Mouse (Mus musculus) CH12.LX (cell line): ENCODE data around the gene Mocs3. TPM values are rescaled to one million over a fixed set of nuclear protein-coding genes. Genes with fewer than 3 reads are reported as not detected.

ENCODE experiments used
- DNase-seq: peaks from one replicate; pipeline ENCODE4 v3.0.0-alpha.2; 2013; ENCODE audit errors: extremely low read depth
- H3K27ac ChIP-seq: 2 replicates; pipeline ENCODE4 v1.5.1; 2012; ENCODE audit warnings: low read depth, mild to moderate bottlenecking, control low read depth, moderate library complexity; ENCODE audit not compliant: insufficient read depth
- H3K27me3 ChIP-seq: replicated peaks from 2 replicates; pipeline ENCODE3; 2012; ENCODE audit warnings: inconsistent platforms
- H3K36me3 ChIP-seq, 2 experiments: replicated peaks in 1 of 2; 2 replicates each; pipeline versions ENCODE3 to v1.6.1; 2012; ENCODE audit warnings: inconsistent platforms in 1 of 2, low read length in 1 of 2, mild to moderate bottlenecking in 1 of 2, mixed read lengths in 1 of 2, moderate library complexity in 1 of 2; ENCODE audit not compliant: control insufficient read depth in 1 of 2, insufficient read depth in 1 of 2
- H3K4me1 ChIP-seq, 2 experiments: 2 replicates each; pipeline ENCODE4 v1.6.1; 2012; ENCODE audit warnings: inconsistent platforms in 1 of 2, moderate library complexity in 1 of 2; ENCODE audit not compliant: insufficient read depth in 2 of 2, control insufficient read depth in 1 of 2
- H3K4me2 ChIP-seq: 2 replicates; pipeline ENCODE4 v1.6.1; 2012; ENCODE audit warnings: low read depth, mild to moderate bottlenecking, control low read depth; ENCODE audit not compliant: poor library complexity, insufficient read depth, severe bottlenecking
- H3K4me3 ChIP-seq, 3 experiments: fragments of 150-350 bp in 1 of 3; sonication (generic) in 1 of 3; replicated peaks in 1 of 3; 2 replicates each; pipeline versions ENCODE3 to v1.5.1; 2011 to 2012; ENCODE audit warnings: low read depth in 2 of 3, low read length in 2 of 3, mild to moderate bottlenecking in 2 of 3, moderate library complexity in 2 of 3, control low read depth in 1 of 3, improper control_type of control experiment in 1 of 3, inconsistent platforms in 1 of 3, mixed read lengths in 1 of 3; ENCODE audit not compliant: poor library complexity in 1 of 3
- H3K79me2 ChIP-seq: replicated peaks from 2 replicates; pipeline ENCODE4 v1.6.1; 2012; ENCODE audit warnings: mild to moderate bottlenecking, moderate library complexity; ENCODE audit not compliant: control insufficient read depth, poor library complexity, insufficient read depth, severe bottlenecking; ENCODE audit errors: extremely low read depth
- H3K9ac ChIP-seq: 2 replicates; pipeline ENCODE4 v1.6.1; 2012; ENCODE audit warnings: low read depth, mild to moderate bottlenecking, control low read depth, moderate library complexity; ENCODE audit not compliant: insufficient read depth
- H3K9me3 ChIP-seq: replicated peaks from 2 replicates; pipeline ENCODE3; 2012; ENCODE audit warnings: low read length, inconsistent platforms, mixed read lengths
- BHLHE40 ChIP-seq: IDR thresholded peaks from 2 replicates; pipeline ENCODE4 v1.6.1; 2011; ENCODE audit warnings: mild to moderate bottlenecking, low read depth, low read length, improper control_type of control experiment
- CHD1 ChIP-seq: IDR thresholded peaks from 2 replicates; pipeline ENCODE4 v1.6.1; 2012; ENCODE audit warnings: low read depth, low read length, improper control_type of control experiment, inconsistent platforms
- CTCF ChIP-seq, 2 experiments: IDR thresholded peaks in 1 of 2; conservative IDR thresholded peaks in 1 of 2; 2 replicates each; pipeline ENCODE4 v1.5.1; 2011 to 2012; ENCODE audit warnings: low read depth in 2 of 2, low read length in 2 of 2, improper control_type of control experiment in 1 of 2, inconsistent platforms in 1 of 2, mild to moderate bottlenecking in 1 of 2, moderate library complexity in 1 of 2
- ELF1 ChIP-seq: IDR thresholded peaks from 2 replicates; pipeline ENCODE4 v1.6.1; 2014; ENCODE audit warnings: low read depth, mild to moderate bottlenecking, inconsistent platforms, low read length, improper control_type of control experiment
- EP300 ChIP-seq: IDR thresholded peaks from 2 replicates; pipeline ENCODE4 v1.6.1; 2011; ENCODE audit warnings: low read length, improper control_type of control experiment
- ETS1 ChIP-seq: conservative IDR thresholded peaks from 2 replicates; pipeline ENCODE4 v1.6.1; 2012; ENCODE audit warnings: low read depth, mild to moderate bottlenecking, inconsistent platforms, low read length, improper control_type of control experiment, moderate library complexity
- GABPA ChIP-seq: IDR thresholded peaks from 2 replicates; pipeline ENCODE4 v1.6.1; 2012; ENCODE audit warnings: low read depth, low read length, improper control_type of control experiment, inconsistent platforms; ENCODE audit not compliant: insufficient replicate concordance
- HCFC1 ChIP-seq: IDR thresholded peaks from 2 replicates; pipeline ENCODE4 v1.6.1; 2012; ENCODE audit warnings: low read depth, mild to moderate bottlenecking, inconsistent platforms, low read length, improper control_type of control experiment
- IRF4 ChIP-seq: IDR thresholded peaks from 2 replicates; pipeline ENCODE4 v1.6.1; 2014; ENCODE audit warnings: low read depth, mild to moderate bottlenecking, inconsistent platforms, low read length, improper control_type of control experiment
- JUN ChIP-seq: IDR thresholded peaks from 2 replicates; pipeline ENCODE4 v1.6.1; 2011; ENCODE audit warnings: low read depth, mild to moderate bottlenecking, low read length, improper control_type of control experiment, moderate library complexity; ENCODE audit not compliant: insufficient read depth
- MAFK ChIP-seq: IDR thresholded peaks from 2 replicates; pipeline ENCODE4 v1.6.1; 2011; ENCODE audit warnings: low read length, improper control_type of control experiment; ENCODE audit not compliant: insufficient replicate concordance
- MAX ChIP-seq: IDR thresholded peaks from 2 replicates; pipeline ENCODE4 v1.6.1; 2011; ENCODE audit warnings: low read length, improper control_type of control experiment
- MAZ ChIP-seq: IDR thresholded peaks from 2 replicates; pipeline ENCODE4 v1.6.1; 2012; ENCODE audit warnings: low read depth, mild to moderate bottlenecking, inconsistent platforms, low read length, improper control_type of control experiment, moderate library complexity
- MXI1 ChIP-seq: IDR thresholded peaks from 2 replicates; pipeline ENCODE4 v1.6.1; 2011; ENCODE audit warnings: mild to moderate bottlenecking, low read depth, low read length, improper control_type of control experiment
- MYC ChIP-seq: IDR thresholded peaks from 2 replicates; pipeline ENCODE4 v1.6.1; 2011; ENCODE audit warnings: low read depth, mild to moderate bottlenecking, improper control_type of control experiment, low read length
- NELFE ChIP-seq: IDR thresholded peaks from 2 replicates; pipeline ENCODE4 v1.6.1; 2011; ENCODE audit warnings: low read depth, low read length, improper control_type of control experiment
- NRF1 ChIP-seq: IDR thresholded peaks from 2 replicates; pipeline ENCODE4 v1.6.1; 2014; ENCODE audit warnings: low read depth, mild to moderate bottlenecking, inconsistent platforms, low read length, improper control_type of control experiment, moderate library complexity
- PAX5 ChIP-seq: IDR thresholded peaks from 2 replicates; pipeline ENCODE4 v1.6.1; 2012; ENCODE audit warnings: low read length, inconsistent platforms, mixed read lengths
- POLR2A ChIP-seq: IDR thresholded peaks from 2 replicates; pipeline ENCODE4 v1.6.1; 2011; ENCODE audit warnings: low read depth, mild to moderate bottlenecking, improper control_type of control experiment, low read length
- POLR2AphosphoS2 ChIP-seq: IDR thresholded peaks from 2 replicates; pipeline ENCODE4 v1.6.1; 2011; ENCODE audit warnings: low read depth, low read length, improper control_type of control experiment
- RAD21 ChIP-seq: IDR thresholded peaks from 2 replicates; pipeline ENCODE4 v1.6.1; 2011; ENCODE audit warnings: low read depth, mild to moderate bottlenecking, low read length, improper control_type of control experiment, moderate library complexity
- RCOR1 ChIP-seq: conservative IDR thresholded peaks from 2 replicates; pipeline ENCODE4 v1.6.1; 2012; ENCODE audit warnings: low read depth, mild to moderate bottlenecking, inconsistent platforms, low read length, improper control_type of control experiment
- SMC3 ChIP-seq: IDR thresholded peaks from 2 replicates; pipeline ENCODE4 v1.6.1; 2011; ENCODE audit warnings: low read depth, low read length, improper control_type of control experiment
- TBP ChIP-seq: conservative IDR thresholded peaks from 2 replicates; pipeline ENCODE4 v1.6.1; 2011; ENCODE audit warnings: low read depth, low read length, improper control_type of control experiment
- TCF12 ChIP-seq: IDR thresholded peaks from 2 replicates; pipeline ENCODE4 v1.6.1; 2014; ENCODE audit warnings: low read depth, mild to moderate bottlenecking, inconsistent platforms, low read length, improper control_type of control experiment
- UBTF ChIP-seq: IDR thresholded peaks from 2 replicates; pipeline ENCODE4 v1.6.1; 2012; ENCODE audit warnings: low read depth, mild to moderate bottlenecking, inconsistent platforms, low read length, improper control_type of control experiment, moderate library complexity
- USF1 ChIP-seq: IDR thresholded peaks from 2 replicates; pipeline ENCODE4 v1.6.1; 2014; ENCODE audit warnings: low read depth, mild to moderate bottlenecking, inconsistent platforms, low read length, improper control_type of control experiment
- USF2 ChIP-seq: conservative IDR thresholded peaks from 2 replicates; pipeline ENCODE4 v1.6.1; 2011; ENCODE audit warnings: low read depth, low read length, improper control_type of control experiment
- ZC3H11A ChIP-seq: IDR thresholded peaks from 2 replicates; pipeline ENCODE4 v1.6.1; 2012; ENCODE audit warnings: low read depth, mild to moderate bottlenecking, inconsistent platforms, low read length, improper control_type of control experiment
- ZKSCAN1 ChIP-seq: IDR thresholded peaks from 2 replicates; pipeline ENCODE4 v1.6.1; 2012; ENCODE audit warnings: low read depth, inconsistent platforms, low read length, improper control_type of control experiment, borderline replicate concordance
- ZMIZ1 ChIP-seq: IDR thresholded peaks from 2 replicates; pipeline ENCODE4 v1.6.1; 2012; ENCODE audit warnings: low read depth, mild to moderate bottlenecking, inconsistent platforms, low read length, improper control_type of control experiment
- ZNF384 ChIP-seq: IDR thresholded peaks from 2 replicates; pipeline ENCODE4 v1.6.1; 2012; ENCODE audit warnings: low read depth, low read length, improper control_type of control experiment, inconsistent platforms
- dilution Hi-C: fragments of 300-500 bp; cut with MboI; formaldehyde crosslinking; loops from 2 replicates; pipeline ENCODE4 v1.14.3; 2020; ENCODE audit warnings: low sequenced_read_pairs; ENCODE audit not compliant: extremely low pct_unique_long_range_greater_than_20kb, extremely low pct_ligation_motif_present
- in situ Hi-C: fragments of 300-500 bp; cut with MboI; formaldehyde crosslinking; loops from 3 replicates; pipeline ENCODE4 v1.14.3; 2019; ENCODE audit warnings: low sequenced_read_pairs, low pct_ligation_motif_present, low pct_unique_long_range_greater_than_20kb, mixed read lengths
- polyA plus RNA-seq: library from polyadenylated mRNA; unstranded; fragments of >175 nt; gene quantifications from 2 replicates; pipeline ENCODE4 v1.2.1, GENCODE M21; 2012; ENCODE audit warnings: low read depth; ENCODE audit not compliant: insufficient read length
- total RNA-seq, 2 experiments: library from RNA; depleted of rRNA; stranded (reverse); fragments of 300-350 nt in 1 of 2; fragments of >200 nt in 1 of 2; gene quantifications; 2 replicates each; pipeline ENCODE4 v1.2.3; 2012 to 2014

The Mocs3 gene
- total and polyA plus RNA-seq, 3 experiments = 7.6 to 10.6 (median 9.5) TPM

DNA sequence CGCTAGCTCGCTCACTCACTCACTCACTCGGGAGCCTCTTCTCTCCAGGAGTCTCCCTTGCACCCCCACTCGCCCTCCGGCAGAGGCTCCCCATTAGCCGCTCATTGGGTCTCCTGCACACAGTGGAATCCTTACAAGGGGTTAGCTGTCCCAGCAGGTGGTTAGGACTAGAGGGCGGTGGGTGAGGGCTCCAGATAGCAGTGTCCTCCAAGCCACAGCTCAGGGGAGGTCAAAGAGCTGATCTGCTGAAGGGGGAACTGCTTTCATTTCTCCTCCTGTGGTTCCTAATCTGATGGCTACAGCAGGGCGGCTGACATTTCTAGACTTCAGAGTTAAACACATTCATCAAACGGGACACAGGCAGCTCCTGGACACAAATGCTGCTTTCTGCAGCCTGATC, 43.0 kb downstream of the Mocs3 start:
- no peak for TF ChIP-seq MAZ
- no peak for TF ChIP-seq CHD1
- no peak for TF ChIP-seq ETS1
- no peak for TF ChIP-seq ZC3H11A
- TF ChIP-seq NELFE = no peak
- TF ChIP-seq RAD21 = no peak
- no peak for TF ChIP-seq ZKSCAN1
- no peak for TF ChIP-seq MYC
- TF ChIP-seq ZMIZ1 = no peak
- TF ChIP-seq CTCF (conservative IDR thresholded peaks at IDR 0.05 in 1 of 2, IDR thresholded peaks at IDR 0.05 in 1 of 2; ENCODE audit: low read depth in 2 of 2, low read length in 2 of 2) = no peak
- no peak for TF ChIP-seq BHLHE40
- TF ChIP-seq PAX5 = no peak
- TF ChIP-seq JUN = no peak
- TF ChIP-seq GABPA = no peak
- no peak for TF ChIP-seq POLR2A
- TF ChIP-seq ELF1 = no peak
- no peak for TF ChIP-seq EP300
- no peak for TF ChIP-seq IRF4
- TF ChIP-seq, all 38 proteins: peak for 0
- no peak overlapping the region for H3K27ac ChIP-seq
- in situ Hi-C loops (no loop called here), dilution Hi-C loops (no loop called here)
- no peaks in the 10 kb centered on the region for H3K4me1 ChIP-seq
- H3K36me3 ChIP-seq = no peaks in the 10 kb centered on the region
- peaks cover 73% of the 10 kb centered on the region for H3K27me3 ChIP-seq
- no peaks in the 10 kb centered on the region for H3K79me2 ChIP-seq
- no peak overlapping the region for H3K9ac ChIP-seq
- no peak overlapping the region for H3K4me2 ChIP-seq
- peaks cover 12% of the 10 kb centered on the region for H3K9me3 ChIP-seq
- H3K4me3 ChIP-seq = no peak overlapping the region
- no peak for DNase-seq

DNA sequence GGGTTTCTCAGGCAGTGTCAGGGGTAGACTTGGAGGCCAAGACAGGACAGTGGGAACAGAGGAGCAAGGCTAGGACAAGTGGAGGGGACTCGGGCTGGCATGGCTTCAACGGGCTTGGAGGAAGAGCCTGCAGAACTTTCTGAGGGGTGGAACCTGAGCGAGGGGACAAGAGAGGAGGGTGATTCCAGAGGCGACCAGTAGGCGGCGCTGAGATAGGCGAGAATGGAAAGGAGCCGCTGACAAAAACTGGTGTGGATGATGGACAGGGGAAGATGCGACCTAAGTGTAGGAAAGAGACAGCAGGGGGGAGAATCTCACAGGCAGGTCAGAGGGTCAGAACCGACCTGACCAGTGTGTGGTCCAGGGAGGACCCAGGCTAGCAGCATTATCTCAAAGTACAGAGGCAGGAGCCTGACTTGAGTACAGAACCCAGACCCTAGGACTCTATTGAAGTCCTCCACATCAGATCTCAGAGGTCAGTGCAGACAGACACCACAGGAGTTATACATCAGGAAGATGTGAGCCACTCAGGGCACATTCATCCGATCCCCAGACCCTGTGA, 44.0 kb downstream of the Mocs3 start:
- Histone ChIP-seq H3K4me2 (no peak overlapping the region), H3K27me3 (peaks cover 83% of the 10 kb centered on the region), H3K79me2 (no peaks in the 10 kb centered on the region), H3K4me3 (no peak overlapping the region), H3K27ac (no peak overlapping the region), H3K4me1 (no peaks in the 10 kb centered on the region)
- in situ Hi-C loops = no loop called here
- DNase-seq = peak; percentile 60
- dilution Hi-C loops = no loop called here
- TF ChIP-seq CTCF (conservative IDR thresholded peaks at IDR 0.05 in 1 of 2, IDR thresholded peaks at IDR 0.05 in 1 of 2; ENCODE audit: low read depth in 2 of 2, low read length in 2 of 2) (peak; percentile 89 to 93), POLR2AphosphoS2 (no peak), RCOR1 (no peak), MXI1 (no peak), HCFC1 (no peak), IRF4 (no peak), MAZ (no peak), USF2 (no peak), UBTF (no peak), NRF1 (no peak), SMC3 (peak; percentile 80), RAD21 (peak; percentile 60), MAFK (no peak), POLR2A (no peak), BHLHE40 (no peak), USF1 (no peak), TCF12 (no peak), ZKSCAN1 (no peak), EP300 (no peak), MAX (no peak), TBP (no peak), ZNF384 (no peak)
- TF ChIP-seq, all 38 proteins: peak for 3
- Histone ChIP-seq H3K9ac (no peak overlapping the region), H3K36me3 (no peaks in the 10 kb centered on the region), H3K9me3 (peaks cover 2% of the 10 kb centered on the region)
